Mouse (Mus musculus) CH12F3 (cell line): ENCODE data around the gene Prkar1b.

Experiments used
- in situ Hi-C: fragments of 300-500 bp; cut with MboI; formaldehyde crosslinking; loops from 2 replicates; pipeline ENCODE4 v1.14.3; 2020; ENCODE audit warnings: low sequenced_read_pairs

Prkar1b gene

DNA sequence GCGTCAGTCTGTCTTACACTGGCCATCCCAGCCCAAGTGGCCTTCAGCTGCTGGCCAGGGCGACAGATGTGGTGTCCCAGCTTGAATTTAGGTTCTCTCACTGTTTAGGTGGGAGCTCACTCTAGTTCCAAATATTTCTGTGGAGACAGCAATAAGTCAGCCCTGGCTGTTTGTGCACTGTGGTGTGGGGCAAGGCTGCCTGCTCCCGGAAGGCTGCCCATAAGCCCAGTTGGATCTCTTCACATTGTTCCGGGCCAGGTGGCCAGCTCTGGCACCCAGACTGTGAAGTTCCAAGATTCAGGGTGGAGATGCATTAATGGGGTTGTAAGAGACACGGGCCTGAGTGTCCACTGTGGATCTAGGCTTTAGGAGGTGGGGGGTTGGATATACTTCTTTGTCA, 76.9 kb downstream of the Prkar1b start:
- in situ Hi-C loops: loop anchor here (10.0 kb wide), 1 partner anchor 218 kb away; no protein-coding TSS in a partner anchor

DNA sequence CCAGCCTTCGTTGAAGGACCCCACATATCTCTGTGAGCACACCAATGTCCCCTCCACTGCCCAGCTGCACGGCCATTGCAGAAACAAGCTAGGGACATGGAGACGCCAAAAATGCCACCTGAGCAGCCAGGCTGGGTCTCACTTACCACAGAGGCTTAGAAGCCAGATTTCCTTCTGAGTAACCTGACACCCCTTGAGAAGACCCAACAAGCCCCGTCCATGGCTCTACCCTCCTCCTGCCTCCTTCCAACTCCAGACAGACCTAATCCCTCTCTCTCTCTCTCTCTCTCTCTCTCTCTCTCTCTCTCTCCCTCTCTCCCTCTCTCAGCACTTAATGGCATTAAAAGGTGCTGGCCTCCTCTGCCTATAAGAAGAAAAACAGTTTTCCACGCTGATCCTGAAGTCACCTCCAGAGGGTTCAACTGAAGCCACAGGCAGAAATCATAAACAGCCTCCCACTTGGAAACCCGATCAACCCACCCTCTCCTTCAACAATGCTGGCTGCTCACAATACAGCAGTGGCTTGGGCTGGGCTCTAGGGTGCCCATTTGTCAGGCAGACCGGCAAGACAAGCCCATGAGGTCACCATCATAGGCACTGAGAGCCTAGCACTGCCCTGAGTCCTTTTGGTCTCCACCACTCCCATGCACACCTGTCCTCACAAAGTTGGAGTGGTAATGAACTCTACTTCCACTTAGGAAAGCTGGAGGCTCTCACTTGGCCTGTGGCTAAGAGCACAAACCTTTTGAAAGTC, 82.8 kb downstream of the Prkar1b start:
- in situ Hi-C loops: no loop called here

DNA sequence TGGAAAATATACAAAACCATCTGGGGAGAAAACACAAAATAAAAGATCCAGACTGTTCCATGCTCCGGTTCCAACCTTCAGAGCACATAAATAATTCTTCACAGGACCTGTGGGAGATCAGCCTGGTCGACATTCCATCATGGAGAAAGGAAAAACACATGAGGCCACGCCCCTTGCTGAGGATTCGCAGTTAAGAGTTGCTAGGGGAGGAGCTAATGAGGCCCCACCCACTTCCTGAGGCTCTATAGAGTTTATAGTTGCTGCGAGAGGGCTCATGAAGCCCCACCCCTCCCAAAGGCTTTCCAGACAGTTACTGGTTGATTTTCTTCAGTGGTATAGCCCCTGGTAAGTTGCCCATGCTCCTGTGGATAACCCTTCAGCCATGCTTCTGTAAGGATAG, 85.2 kb downstream of the Prkar1b start:
- in situ Hi-C loops: no loop called here

DNA sequence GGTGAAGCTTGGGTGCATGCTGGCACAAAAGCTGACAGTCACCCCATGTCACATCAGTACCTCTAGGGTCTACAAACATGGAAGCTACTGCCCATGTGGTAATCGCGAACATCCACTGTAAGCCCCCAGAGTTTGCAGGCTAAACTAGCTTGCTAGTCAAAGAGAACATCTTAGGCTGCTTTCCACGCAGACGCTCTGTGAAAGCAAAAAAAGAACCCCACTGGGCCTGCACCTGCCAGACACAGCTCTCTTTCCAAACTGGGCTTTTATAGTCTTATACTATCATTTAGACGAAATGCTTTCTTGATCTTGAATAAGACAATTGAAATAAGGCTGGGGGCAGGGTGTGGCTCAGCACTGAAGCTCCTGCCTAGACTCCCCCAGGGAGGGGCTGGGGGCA, 88.1 kb downstream of the Prkar1b start:
- in situ Hi-C loops: no loop called here

DNA sequence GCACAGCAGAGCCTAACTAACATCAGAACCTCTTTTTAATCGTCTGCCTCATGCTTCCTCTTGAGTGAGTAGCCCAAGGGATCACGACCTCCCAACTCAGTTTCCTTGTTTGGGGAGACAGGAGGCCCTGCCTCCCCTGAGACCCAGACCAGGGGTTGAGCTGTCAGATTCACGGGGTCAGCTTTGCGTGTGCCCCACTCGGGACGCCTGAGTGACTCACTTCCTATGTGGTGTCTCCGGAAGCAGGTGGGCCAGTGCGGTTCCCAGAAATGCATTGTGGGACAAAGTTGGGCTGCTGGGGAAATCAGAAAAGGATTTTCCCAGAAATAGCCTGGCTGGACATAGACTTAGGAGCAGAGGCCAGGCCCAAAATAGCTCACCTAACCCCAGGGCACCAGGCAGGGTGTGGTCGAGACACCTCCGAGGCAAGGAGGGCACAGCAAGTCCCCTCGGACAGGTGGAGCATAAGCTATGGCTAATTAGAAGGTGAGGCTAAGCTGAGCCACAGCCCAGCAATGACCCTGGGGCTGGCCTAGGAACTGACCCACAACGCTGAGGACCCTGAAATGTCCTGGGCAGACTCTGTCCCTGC, 89.2 kb downstream of the Prkar1b start:
- in situ Hi-C loops: no loop called here

DNA sequence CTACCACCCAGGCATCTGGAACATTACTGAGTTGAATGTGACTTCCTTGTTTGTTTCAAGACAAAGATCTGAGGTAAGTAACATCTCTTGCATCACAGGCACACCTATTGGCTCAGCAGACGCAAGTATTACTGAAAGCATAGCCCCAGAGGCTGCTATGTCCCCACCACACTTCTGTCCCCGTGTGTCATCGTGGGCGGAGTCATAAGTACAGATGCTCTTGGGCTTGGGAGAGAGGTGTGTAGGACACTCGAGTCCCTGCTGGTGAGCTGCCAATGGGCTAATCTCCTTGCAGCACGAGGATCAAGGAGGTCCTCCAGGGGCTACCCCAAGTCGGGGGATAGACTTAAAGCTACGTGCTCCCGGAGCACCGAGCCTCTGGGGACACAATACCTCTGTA, 96.6 kb downstream of the Prkar1b start:
- in situ Hi-C loops: no loop called here

DNA sequence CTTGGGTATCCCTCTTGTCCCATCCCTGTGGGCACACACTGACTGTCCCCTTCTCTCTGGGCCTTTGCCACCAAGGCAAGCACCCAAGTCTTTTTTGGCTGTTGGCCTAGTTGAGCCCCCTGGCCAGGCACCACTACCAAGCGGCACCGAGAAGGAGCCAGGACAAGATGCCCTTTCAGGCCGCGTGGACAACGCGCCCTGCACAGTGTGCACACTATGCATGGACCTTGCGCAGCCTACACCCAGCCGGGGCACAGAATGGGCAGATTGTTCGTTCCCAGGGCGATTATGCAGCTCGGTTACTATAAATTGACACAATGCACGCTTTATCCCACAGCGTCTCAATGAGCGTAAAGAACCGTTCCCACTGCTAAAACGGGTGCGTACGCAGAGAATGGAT, 98.5 kb downstream of the Prkar1b start:
- in situ Hi-C loops: no loop called here

DNA sequence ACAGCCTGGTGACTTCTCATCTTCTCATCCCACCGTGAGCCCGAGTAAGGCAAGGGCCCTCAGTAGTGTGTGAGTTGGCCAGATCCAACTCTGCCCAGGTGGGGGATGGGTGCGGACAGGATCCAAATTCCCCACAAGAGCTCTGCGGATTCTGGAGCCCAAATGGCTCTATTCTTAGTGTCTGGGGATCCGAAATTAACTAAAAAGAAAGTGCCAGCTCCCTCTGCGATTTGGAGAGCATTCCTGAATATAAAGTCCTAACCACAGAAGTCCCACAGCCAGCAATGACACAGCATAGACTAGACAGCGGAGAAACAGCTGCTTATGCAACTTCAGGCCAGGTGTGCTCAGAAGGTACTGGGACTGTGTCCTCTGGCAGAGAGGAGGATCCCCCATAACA, 100.4 kb downstream of the Prkar1b start:
- in situ Hi-C loops: no loop called here

DNA sequence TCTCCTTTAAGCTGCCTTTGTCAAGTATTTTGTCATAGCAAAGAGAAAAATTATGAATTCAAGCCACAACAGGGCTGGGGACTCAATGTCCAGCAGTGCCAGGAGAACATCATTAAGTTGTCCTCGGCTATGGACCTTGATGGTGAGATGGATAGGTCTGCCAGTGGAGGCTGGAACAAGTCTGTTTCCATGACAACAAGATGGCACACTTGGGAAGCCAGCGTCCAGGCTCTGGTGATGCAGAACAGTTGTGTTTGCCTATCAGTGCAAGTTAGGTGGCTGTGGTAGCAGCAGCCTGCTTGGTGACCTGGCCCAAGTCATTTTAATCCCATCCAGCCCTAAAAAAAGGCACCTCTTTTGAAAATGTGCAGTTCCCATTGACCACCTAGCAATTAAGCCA, 102.6 kb downstream of the Prkar1b start:
- in situ Hi-C loops: no loop called here

DNA sequence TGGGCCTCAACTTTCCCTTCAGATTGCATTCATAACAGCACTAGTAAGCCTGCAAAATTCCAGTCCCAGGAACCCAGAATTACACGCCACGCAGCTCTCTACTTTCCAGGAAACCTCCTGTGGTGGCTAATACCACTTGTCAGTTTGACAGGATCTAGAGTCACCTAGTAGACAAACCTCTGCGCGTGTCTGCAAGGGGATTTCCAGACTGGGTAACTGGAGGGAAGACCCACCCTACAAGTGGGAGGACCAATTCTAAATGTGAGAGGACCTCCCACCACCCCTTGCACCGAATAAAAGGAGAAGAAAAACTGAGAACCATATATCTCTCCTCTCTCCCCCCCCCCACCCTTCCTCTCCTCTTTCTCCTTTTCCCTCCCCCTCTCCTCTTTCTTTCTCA, 103.2 kb downstream of the Prkar1b start:
- in situ Hi-C loops: no loop called here

DNA sequence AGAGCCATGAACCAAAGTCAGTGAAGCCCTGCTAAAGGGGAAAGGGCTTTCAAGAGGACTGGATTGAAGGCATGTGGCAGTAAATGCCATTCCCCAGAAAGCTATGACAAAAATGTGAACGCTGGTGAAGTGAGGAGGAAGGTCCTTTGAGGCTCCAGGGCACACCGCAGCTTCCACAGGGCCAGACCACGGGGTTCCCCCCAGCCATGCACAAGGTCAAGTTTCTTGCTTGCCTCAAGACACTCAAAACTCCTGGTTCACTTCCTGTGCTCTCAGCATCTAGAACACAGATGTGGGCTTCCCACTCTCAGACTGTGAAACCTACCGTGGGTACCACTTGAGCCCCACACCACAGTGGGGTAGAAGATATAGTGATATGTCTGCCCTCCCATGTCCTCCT, 106.3 kb downstream of the Prkar1b start:
- in situ Hi-C loops: no loop called here

DNA sequence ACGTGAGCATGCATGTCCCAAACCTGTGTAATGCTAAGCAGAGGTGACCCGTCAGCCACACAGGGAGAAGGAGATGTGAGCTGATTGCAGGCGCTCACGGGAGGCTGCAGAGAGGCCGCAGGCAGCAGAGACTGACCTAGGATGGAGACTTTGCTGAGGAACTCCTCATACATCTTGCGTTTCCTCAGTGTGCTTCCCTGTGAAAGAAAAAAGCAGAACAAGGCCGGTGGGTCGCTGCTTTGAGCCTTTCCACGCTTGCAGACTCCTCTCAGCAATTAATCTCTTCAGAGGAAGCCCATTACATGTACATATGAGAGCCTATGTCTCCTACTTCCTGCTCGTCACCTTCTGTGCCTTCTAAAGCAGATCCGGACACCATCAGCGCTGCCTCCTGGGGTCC, 107.5 kb downstream of the Prkar1b start:
- in situ Hi-C loops: no loop called here

DNA sequence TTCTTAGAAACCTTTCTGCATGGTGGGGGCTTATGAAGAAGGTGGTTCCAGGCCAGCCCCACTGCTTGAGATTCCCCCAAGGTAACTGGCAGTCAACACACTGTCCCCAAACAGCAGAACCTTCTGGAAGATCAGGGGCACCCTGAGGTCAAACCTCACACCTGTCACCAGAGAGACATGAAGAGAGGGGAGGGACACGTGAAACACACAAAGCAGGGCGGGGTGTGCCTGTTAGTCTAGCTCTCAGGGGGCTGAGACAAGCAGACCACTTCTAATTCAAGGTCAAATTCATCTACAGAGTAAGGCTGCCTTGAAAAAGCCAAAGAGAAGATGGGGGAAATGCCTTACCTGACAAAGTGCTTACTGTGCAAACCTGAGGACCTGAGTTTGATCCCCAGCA, 114.6 kb downstream of the Prkar1b start:
- in situ Hi-C loops: no loop called here

DNA sequence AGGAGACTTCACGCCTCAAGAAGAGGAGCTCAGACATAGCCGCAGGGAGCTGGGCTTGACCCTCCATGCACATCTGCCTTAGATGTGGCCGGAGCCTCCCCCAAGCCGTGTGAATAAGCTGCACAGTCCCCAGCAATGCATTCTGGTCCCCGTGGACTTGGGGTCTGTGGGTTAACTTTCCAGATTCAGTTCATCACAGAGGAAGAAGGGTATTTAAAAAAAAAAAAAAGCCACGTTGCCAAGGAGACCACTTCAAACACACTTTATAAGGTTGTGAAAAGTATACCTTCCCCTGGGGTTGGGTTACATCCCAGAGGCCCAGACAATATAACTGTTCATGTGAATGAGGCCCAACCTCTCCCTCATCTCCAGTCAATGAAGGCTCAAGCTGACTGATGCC, 115.1 kb downstream of the Prkar1b start:
- in situ Hi-C loops: no loop called here

DNA sequence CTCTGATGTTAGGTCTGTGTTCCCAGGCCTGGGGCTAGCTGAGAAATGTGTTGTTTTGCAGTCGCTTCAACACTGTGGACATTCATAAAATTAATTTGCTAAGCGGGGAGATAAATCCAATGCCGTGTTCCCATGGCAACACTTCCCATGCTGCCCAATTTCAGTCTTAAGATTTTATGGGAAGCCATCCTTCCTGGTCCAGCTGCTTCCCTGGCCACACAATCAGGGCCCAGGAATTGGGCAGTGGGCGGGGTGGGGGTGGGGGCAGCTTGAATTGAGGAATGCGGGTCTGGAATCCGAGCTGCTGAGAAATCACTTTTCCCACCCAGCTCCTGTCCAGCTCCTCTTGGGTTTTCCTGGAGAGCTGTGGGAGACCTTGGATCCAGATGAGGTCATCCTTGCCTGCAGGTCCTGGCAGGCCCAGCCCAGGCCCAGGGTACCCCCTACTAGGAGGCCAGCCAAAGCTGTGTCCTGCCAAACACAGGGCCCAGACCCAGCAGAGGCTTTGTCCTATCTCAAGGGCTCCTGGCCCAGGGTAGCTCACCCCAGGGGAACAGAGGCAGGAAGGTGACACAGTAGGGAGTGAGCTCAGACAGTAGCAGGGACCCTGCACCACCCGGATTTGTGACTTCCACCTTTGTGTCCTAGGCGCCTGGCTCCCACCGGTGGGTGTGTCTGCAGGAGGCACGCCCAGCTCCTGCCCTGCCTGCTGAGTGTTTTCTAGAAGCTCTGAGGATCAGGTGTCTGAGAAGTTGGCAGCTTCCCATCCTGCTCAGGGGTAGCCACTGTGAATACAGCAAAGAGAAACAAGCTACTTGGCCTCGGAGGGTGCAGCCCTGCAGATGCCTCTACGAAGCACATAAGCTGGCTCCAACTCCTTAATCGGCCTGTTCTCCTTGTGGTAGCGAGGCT, 116.1 kb downstream of the Prkar1b start:
- in situ Hi-C loops: no loop called here

DNA sequence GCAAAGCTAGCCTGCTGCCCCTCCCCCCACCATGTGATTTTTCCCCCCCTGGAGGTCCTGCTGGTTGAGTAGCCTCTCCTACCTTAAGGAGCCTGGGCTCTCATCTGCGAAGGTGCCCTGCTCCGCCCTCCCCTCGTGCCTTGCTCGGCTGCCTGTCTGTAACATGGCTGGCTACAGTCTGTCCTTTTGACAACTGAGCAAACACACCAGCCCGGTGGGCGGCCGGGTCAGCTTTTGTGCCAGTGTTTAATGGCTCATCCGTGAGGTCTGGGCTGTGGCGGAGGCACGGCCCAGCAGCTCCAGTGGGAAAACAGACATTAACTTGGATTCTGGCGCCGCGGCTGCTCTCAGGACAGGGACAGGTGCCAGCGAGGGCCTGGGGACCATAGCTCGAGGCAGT, 122.2 kb downstream of the Prkar1b start:
- in situ Hi-C loops: no loop called here

DNA sequence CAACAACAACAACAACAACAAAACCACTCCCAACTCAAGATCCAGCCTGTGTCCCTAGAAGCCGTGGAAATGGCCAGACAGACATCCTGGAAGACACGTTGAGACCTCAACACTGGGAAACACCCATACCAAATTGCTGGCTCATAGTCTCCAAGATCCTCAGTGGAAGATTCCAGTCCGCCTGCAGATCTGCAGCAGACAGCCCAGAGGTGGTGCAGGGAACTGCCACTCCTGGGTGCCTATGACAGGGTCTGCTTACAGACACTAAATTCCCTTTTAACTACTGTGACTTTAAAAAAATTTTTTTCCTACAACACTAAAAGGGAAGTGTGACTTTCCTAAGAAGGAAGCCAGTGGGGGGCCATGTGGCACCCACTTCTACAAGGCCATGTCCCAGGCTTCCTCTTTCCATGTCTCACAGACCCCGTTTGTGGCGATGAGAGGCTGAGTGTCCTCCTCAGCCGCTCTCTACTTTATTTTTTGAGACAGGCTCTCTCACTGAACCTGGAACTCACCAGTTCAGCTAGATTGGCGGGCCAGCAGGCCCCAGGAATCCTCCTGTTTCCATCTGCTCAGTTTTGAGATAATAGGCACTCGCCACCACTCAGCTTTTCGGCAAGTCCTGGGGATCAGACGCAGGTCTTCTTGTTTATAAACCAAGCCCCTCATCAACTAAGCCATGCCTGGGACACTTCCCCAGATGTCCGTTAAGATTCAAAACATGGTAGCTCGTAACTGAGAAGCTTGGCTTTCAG, 125.3 kb downstream of the Prkar1b start:
- in situ Hi-C loops: no loop called here

DNA sequence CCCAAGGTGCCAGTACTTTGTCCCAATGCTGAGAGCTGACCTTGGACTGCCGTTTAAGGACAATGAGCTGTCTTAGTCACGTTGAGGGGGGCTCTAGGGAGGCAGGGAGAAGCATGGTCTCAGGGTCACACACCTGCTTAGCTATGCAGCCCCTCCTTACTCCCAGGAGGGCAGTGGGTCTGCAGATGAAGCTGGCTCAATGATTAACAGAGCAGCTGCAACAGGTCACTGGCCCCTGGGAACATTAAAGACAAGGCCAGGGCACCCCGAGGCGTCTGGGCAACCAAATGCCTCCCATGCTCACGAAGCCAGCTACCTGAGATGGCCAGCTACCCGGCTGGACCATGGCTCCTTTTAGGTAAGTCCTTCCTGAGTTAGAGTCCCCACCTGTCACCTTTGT, 129.2 kb downstream of the Prkar1b start:
- in situ Hi-C loops: no loop called here

DNA sequence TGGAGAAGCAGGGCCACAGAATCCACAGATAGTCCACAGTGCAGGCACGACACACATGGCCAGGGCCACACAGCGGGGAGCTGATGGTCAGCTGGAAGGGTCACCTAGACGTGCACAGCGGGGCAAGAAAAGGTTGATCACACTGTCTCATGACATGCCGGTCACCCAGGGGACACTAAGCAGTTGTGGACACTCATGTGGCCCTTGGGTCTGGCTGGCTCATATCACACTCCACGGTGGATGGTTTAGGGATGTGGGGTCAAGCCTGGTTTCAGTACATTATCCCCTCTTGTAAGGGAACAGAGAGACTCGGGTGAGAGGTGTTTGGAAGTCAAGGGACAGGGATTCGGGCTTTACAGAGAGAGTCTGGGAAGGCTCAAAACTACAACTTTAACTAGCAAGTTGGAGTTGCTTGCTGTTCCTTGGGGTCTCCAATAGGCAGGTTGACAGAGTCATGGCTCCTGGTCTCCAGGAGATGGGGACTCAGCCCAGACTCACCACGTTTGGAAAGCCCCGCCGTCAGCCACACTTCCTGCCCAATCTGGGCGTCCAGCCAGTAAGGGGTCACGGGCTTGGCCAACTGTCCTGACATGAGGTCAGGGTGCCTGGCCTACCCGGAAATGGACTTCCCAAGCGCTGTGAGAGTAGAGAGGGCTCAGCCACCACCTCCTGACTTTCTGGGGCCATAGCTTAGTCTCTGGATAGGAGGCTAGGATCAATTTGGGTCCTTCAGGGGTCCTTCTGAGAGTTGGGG, 132.3 kb downstream of the Prkar1b start:
- in situ Hi-C loops: no loop called here

DNA sequence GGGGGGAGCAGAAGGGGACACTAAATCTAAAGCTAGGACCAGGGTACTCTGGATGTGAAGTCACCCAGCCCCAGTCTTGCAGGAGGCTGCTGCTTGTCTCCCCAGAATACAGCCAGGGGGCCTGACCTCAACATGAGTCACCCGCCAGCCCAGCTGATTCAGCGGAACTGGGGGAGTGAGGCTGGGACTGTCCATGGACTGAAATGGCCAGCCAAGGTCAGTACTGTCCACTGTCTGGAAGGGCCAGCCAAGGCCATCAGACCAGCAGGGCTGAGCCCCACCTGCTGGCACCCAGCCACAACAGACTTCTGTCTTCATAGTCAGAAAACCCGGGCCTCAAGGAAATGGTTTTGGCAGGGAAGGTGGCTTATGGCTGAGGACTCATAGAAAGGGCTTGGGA, 134.7 kb downstream of the Prkar1b start:
- in situ Hi-C loops: no loop called here
